Mouse (Mus musculus): ENCODE data around the gene Ablim1. TPM values are rescaled to one million over a fixed set of nuclear protein-coding genes. Genes with fewer than 3 reads are reported as not detected.

Ablim1 gene
- polyA plus RNA-seq, 1 experiment: 0.01 TPM

GRCm38 (mm10) chr19:57297447-57297846, 17.3 kb downstream of the Ablim1 start:
- no peaks in the 10 kb centered on the region for H3K36me3 ChIP-seq (ENCODE audit: control insufficient read depth)
- H3K9me3 ChIP-seq (ENCODE audit: control insufficient read depth, low read length): no peaks in the 10 kb centered on the region
- TF ChIP-seq GATA1 (IDR thresholded peaks at IDR 0.05; ENCODE audit: low read length) (no peak), TAL1 (IDR thresholded peaks at IDR 0.05; ENCODE audit: low read length) (no peak)
- no peaks in the 10 kb centered on the region for H3K27me3 ChIP-seq (ENCODE audit: control insufficient read depth)
- H3K4me1 ChIP-seq (ENCODE audit: control insufficient read depth): peaks cover 10% of the 10 kb centered on the region
- H3K4me3 ChIP-seq (replicated peaks): no peak overlapping the region

- H3K36me3 ChIP-seq (ENCODE audit: control insufficient read depth): no peaks in the 10 kb centered on the region
- H3K4me3 ChIP-seq (replicated peaks): no peak overlapping the region
- peaks cover 10% of the 10 kb centered on the region for H3K4me1 ChIP-seq (ENCODE audit: control insufficient read depth)
- no peaks in the 10 kb centered on the region for H3K9me3 ChIP-seq (ENCODE audit: control insufficient read depth, low read length)
- no peaks in the 10 kb centered on the region for H3K27me3 ChIP-seq (ENCODE audit: control insufficient read depth)
- TF ChIP-seq TAL1 (IDR thresholded peaks at IDR 0.05; ENCODE audit: low read length) (no peak), GATA1 (IDR thresholded peaks at IDR 0.05; ENCODE audit: low read length) (no peak)
Observed at GRCm38 (mm10) chr19:57296539-57296938, 18.2 kb downstream of the Ablim1 start.

GRCm38 (mm10) chr19:57295521-57295920, 19.2 kb downstream of the Ablim1 start:
- Histone ChIP-seq H3K4me1 (ENCODE audit: control insufficient read depth) (peaks cover 10% of the 10 kb centered on the region), H3K4me3 (replicated peaks) (no peak overlapping the region), H3K27me3 (ENCODE audit: control insufficient read depth) (no peaks in the 10 kb centered on the region), H3K36me3 (ENCODE audit: control insufficient read depth) (no peaks in the 10 kb centered on the region), H3K9me3 (ENCODE audit: control insufficient read depth, low read length) (no peaks in the 10 kb centered on the region)
- TF ChIP-seq GATA1 (IDR thresholded peaks at IDR 0.05; ENCODE audit: low read length) (no peak), TAL1 (IDR thresholded peaks at IDR 0.05; ENCODE audit: low read length) (no peak)

GRCm38 (mm10) chr19:57294356-57294755, 20.4 kb downstream of the Ablim1 start:
- no peaks in the 10 kb centered on the region for H3K27me3 ChIP-seq (ENCODE audit: control insufficient read depth)
- H3K36me3 ChIP-seq (ENCODE audit: control insufficient read depth): no peaks in the 10 kb centered on the region
- peaks cover 10% of the 10 kb centered on the region for H3K4me1 ChIP-seq (ENCODE audit: control insufficient read depth)
- H3K9me3 ChIP-seq (ENCODE audit: control insufficient read depth, low read length): no peaks in the 10 kb centered on the region
- no peak overlapping the region for H3K4me3 ChIP-seq (replicated peaks)
- no peak for TF ChIP-seq TAL1 (IDR thresholded peaks at IDR 0.05; ENCODE audit: low read length)
- no peak for TF ChIP-seq GATA1 (IDR thresholded peaks at IDR 0.05; ENCODE audit: low read length)

- no peaks in the 10 kb centered on the region for H3K36me3 ChIP-seq (ENCODE audit: control insufficient read depth)
- TF ChIP-seq TAL1 (IDR thresholded peaks at IDR 0.05; ENCODE audit: low read length) (no peak), GATA1 (IDR thresholded peaks at IDR 0.05; ENCODE audit: low read length) (no peak)
- H3K9me3 ChIP-seq (ENCODE audit: control insufficient read depth, low read length): no peaks in the 10 kb centered on the region
- H3K4me1 ChIP-seq (ENCODE audit: control insufficient read depth): peaks cover 10% of the 10 kb centered on the region
- H3K27me3 ChIP-seq (ENCODE audit: control insufficient read depth): no peaks in the 10 kb centered on the region
- H3K4me3 ChIP-seq (replicated peaks): no peak overlapping the region
Observed at GRCm38 (mm10) chr19:57293737-57294136, 21.0 kb downstream of the Ablim1 start.

- H3K36me3 ChIP-seq (ENCODE audit: control insufficient read depth): no peaks in the 10 kb centered on the region
- no peaks in the 10 kb centered on the region for H3K4me1 ChIP-seq (ENCODE audit: control insufficient read depth)
- peaks cover 5% of the 10 kb centered on the region; the same call in 1 of the 2 replicates for H3K9me3 ChIP-seq (ENCODE audit: control insufficient read depth, low read length)
- no peak for TF ChIP-seq GATA1 (IDR thresholded peaks at IDR 0.05; ENCODE audit: low read length)
- no peak for TF ChIP-seq TAL1 (IDR thresholded peaks at IDR 0.05; ENCODE audit: low read length)
- H3K4me3 ChIP-seq (replicated peaks): no peak overlapping the region
- no peaks in the 10 kb centered on the region for H3K27me3 ChIP-seq (ENCODE audit: control insufficient read depth)
Observed at GRCm38 (mm10) chr19:57283310-57283709, 31.4 kb downstream of the Ablim1 start.

- H3K4me1 ChIP-seq (ENCODE audit: control insufficient read depth): no peaks in the 10 kb centered on the region
- no peak for TF ChIP-seq GATA1 (IDR thresholded peaks at IDR 0.05; ENCODE audit: low read length)
- TF ChIP-seq TAL1 (IDR thresholded peaks at IDR 0.05; ENCODE audit: low read length): no peak
- H3K36me3 ChIP-seq (ENCODE audit: control insufficient read depth): no peaks in the 10 kb centered on the region
- H3K4me3 ChIP-seq (replicated peaks): no peak overlapping the region
- H3K27me3 ChIP-seq (ENCODE audit: control insufficient read depth): no peaks in the 10 kb centered on the region
- H3K9me3 ChIP-seq (ENCODE audit: control insufficient read depth, low read length): peaks cover 5% of the 10 kb centered on the region; the same call in 1 of the 2 replicates
Observed at GRCm38 (mm10) chr19:57282642-57283041, 32.1 kb downstream of the Ablim1 start.

- H3K9me3 ChIP-seq (ENCODE audit: control insufficient read depth, low read length): no peaks in the 10 kb centered on the region
- no peaks in the 10 kb centered on the region for H3K27me3 ChIP-seq (ENCODE audit: control insufficient read depth)
- H3K4me1 ChIP-seq (ENCODE audit: control insufficient read depth): no peaks in the 10 kb centered on the region
- H3K36me3 ChIP-seq (ENCODE audit: control insufficient read depth): no peaks in the 10 kb centered on the region
- no peak for TF ChIP-seq TAL1 (IDR thresholded peaks at IDR 0.05; ENCODE audit: low read length)
- TF ChIP-seq GATA1 (IDR thresholded peaks at IDR 0.05; ENCODE audit: low read length): no peak
- no peak overlapping the region for H3K4me3 ChIP-seq (replicated peaks)
Observed at GRCm38 (mm10) chr19:57279666-57280065, 35.1 kb downstream of the Ablim1 start.

GRCm38 (mm10) chr19:57278263-57278662, 36.5 kb downstream of the Ablim1 start:
- H3K4me1 ChIP-seq (ENCODE audit: control insufficient read depth): peaks cover 2% of the 10 kb centered on the region
- TF ChIP-seq GATA1 (IDR thresholded peaks at IDR 0.05; ENCODE audit: low read length) (no peak), TAL1 (IDR thresholded peaks at IDR 0.05; ENCODE audit: low read length) (no peak)
- H3K9me3 ChIP-seq (ENCODE audit: control insufficient read depth, low read length): no peaks in the 10 kb centered on the region
- peaks cover 2% of the 10 kb centered on the region; the same call in 1 of the 2 replicates for H3K27me3 ChIP-seq (ENCODE audit: control insufficient read depth)
- no peaks in the 10 kb centered on the region for H3K36me3 ChIP-seq (ENCODE audit: control insufficient read depth)
- H3K4me3 ChIP-seq (replicated peaks): no peak overlapping the region

GRCm38 (mm10) chr19:57277010-57277409, 37.7 kb downstream of the Ablim1 start:
- H3K36me3 ChIP-seq (ENCODE audit: control insufficient read depth): no peaks in the 10 kb centered on the region
- no peak overlapping the region for H3K4me3 ChIP-seq (replicated peaks)
- peaks cover 2% of the 10 kb centered on the region; the same call in 1 of the 2 replicates for H3K27me3 ChIP-seq (ENCODE audit: control insufficient read depth)
- TF ChIP-seq GATA1 (IDR thresholded peaks at IDR 0.05; ENCODE audit: low read length) (no peak), TAL1 (IDR thresholded peaks at IDR 0.05; ENCODE audit: low read length) (no peak)
- H3K4me1 ChIP-seq (ENCODE audit: control insufficient read depth): peaks cover 4% of the 10 kb centered on the region
- no peaks in the 10 kb centered on the region for H3K9me3 ChIP-seq (ENCODE audit: control insufficient read depth, low read length)
